Mouse (Mus musculus) layer of hippocampus, postnatal 36 days (tissue): ENCODE measurements at regions not wholly inside any gene's neighbourhood (a gene's known extent, or its start where the extent isn't known, plus 50 kb on each side); places are given as distances from the start of the nearest gene placed in this dataset.

Source experiments
- DNase-seq, 2 experiments: peaks; one replicate each; pipeline ENCODE4 v3.0.0; 2022

- no peak for DNase-seq
Measured at GRCm38 (mm10) chr3:41412698-41413097, 142.8 kb upstream of the Jade1 start.

- no peak for DNase-seq
Measured at GRCm38 (mm10) chr3:41408821-41409737, 146.5 kb upstream of the Jade1 start.

DNA sequence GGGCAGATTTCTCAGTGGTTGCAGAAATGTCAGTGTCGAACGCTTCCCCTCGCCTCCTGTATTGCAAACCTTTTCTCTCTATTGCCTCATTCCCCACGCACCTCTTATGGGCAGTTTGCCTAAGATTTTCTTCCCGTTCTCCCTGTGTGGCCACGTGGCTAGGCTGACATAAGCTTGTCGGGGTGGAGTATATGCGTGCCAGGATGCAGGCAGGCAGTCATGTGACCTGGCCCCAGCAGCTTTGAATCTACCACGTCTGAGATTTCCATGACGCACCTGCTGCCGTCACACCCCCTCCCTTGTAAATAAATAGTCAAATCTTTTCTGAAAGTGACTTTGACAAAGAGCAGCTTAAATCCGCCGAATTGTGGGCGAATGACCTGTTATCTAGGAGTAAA lies 147.1 kb upstream of the Jade1 start:
- peak; percentile 32 to 40 for DNase-seq

- no peak for DNase-seq
Measured at GRCm38 (mm10) chr3:41407988-41408387, 147.5 kb upstream of the Jade1 start.

DNA sequence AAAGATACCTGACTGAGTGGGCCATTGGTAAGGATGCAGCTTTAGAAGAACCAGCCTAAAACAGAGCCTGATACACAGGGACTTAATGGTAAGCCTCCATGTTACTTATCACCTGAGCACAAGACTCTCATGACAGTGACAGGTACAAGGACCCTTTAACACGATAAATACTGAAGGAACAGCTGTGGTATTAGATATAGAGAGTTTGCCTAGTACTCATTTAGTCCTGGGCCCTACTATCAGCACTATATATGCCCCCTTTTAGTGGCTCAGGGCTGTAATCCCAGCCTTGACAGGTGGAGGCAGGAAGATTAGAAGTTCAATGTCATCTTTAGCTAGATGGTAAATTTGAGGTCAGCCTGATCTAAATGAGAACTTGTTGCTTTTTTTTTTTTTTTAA lies 148.0 kb upstream of the Jade1 start:
- no peak for DNase-seq

GRCm38 (mm10) chr3:41401881-41402280 lies 153.7 kb upstream of the Jade1 start:
- no peak for DNase-seq

- no peak for DNase-seq
Measured at GRCm38 (mm10) chr3:41389868-41390267, 165.7 kb upstream of the Jade1 start.

DNA sequence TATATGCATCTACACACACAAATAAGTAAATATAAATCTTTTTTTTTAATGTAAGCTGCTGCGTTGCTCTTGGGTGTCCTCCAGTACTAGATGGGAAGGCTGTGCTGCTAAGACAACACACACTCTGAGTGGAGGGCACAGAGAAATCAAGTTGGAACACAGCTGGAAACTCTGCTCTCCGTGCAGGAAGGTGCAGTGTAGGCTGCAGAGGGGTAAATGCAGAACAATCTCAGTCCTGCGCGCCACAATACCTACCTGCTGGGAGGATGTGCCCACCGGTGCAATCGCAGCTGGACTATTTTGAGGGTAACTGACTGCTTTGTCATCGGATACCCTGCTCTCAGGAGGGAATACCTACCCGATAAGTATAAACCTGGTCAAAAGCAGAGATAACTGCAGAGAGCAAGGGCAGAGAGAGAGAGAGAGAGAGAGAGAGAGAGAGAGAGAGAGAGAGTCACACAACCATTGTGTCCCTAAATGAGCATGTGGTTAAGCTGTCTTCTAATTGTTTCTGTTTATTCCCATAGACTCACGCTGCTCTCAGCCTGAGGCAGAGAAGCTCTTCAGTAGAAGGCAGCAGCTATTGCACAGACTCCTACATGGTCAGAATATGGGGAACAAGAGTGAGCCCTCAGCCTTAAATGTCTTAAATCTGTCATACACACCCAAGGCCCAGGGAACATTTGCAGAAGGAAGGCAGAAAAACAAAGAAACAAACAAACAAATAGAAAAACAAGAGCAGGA lies 167.9 kb upstream of the Jade1 start:
- no peak for DNase-seq

DNA sequence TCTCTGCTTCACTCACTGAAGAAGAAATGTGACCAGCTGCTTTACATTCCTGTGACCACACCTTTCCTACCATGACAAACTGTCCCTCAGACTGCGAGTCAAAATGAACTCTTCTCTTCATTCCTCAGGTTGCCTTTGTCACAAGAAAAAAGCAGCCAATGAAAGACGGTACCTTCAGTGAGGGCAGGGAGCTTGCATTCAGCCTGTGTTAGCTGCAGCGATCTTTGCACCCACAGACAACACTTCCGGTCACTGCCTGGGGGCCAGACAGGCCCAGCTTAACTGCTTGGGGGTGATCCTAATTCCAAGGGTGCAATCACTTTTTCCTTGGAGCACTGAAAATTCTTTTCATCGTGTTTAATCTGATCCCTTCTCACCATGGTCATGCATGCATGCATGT lies 169.2 kb upstream of the Jade1 start:
- DNase-seq = no peak

GRCm38 (mm10) chr3:41384410-41384809 lies 171.1 kb upstream of the Jade1 start:
- DNase-seq = no peak

GRCm38 (mm10) chr3:41378576-41378975 lies 177.0 kb upstream of the Jade1 start:
- DNase-seq = no peak

- DNase-seq = peak; percentile 16 to 19
Measured at GRCm38 (mm10) chr3:41377826-41378406, 177.6 kb upstream of the Jade1 start.

GRCm38 (mm10) chr3:41376848-41377582 lies 178.5 kb upstream of the Jade1 start:
- no peak for DNase-seq

- DNase-seq = no peak
Measured at GRCm38 (mm10) chr3:41375230-41375930, 180.2 kb upstream of the Jade1 start.

GRCm38 (mm10) chr3:41373198-41373597 lies 182.3 kb upstream of the Jade1 start:
- DNase-seq = no peak

DNA sequence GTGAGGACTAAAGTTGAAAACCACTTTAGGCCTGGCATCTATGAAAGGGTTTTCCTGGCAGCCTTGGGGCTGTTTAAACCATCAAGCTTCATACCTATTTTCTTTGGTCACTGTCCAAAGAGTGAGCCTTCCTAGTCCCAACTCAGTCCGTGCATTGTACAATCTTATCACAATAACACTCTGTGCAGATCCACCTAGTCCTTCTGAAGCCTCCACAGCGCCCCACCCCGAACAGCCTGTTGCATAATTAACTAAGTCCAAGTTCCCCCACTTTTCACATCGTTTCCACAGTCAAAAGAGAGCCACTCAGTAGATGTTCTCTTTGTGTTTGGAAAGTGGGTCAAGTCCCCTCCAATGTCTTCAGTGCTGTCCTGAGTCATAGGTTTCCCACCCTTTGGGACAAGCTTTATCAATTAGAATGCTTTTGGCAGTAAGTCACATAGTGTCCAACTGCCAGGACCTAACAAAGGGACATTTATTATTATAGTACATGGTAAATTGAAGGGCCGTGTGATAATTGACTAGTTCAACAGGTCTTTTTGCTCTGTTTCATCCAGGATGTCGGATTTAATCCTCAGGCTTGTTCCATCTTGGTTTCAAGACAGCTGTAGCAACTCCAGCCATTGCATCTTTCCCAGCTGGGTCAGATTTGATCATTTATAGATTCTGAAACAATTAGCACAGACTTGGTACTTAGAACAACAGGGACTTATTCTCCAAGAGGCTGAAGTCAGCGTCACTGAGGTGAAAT lies 187.0 kb upstream of the Jade1 start:
- DNase-seq = no peak

GRCm38 (mm10) chr3:41366764-41367163 lies 188.8 kb upstream of the Jade1 start:
- no peak for DNase-seq

- DNase-seq = no peak
Measured at GRCm38 (mm10) chr3:41366264-41366663, 189.3 kb upstream of the Jade1 start.

GRCm38 (mm10) chr3:41365145-41365830 lies 190.2 kb upstream of the Jade1 start:
- DNase-seq = no peak

GRCm38 (mm10) chr3:41363947-41364346 lies 191.6 kb upstream of the Jade1 start:
- no peak for DNase-seq

GRCm38 (mm10) chr3:41360231-41360630 lies 195.3 kb upstream of the Jade1 start:
- no peak for DNase-seq
